Mouse (Mus musculus): ENCODE measurements at regions not wholly inside any gene's neighbourhood (a gene's known extent, or its start where the extent isn't known, plus 50 kb on each side); places are given as distances from the start of the nearest gene placed in this dataset.

- no peak for TF ChIP-seq CTCF (IDR thresholded peaks at IDR 0.05; ENCODE audit: borderline replicate concordance, extremely low read depth, insufficient read depth, insufficient read length)
- TF ChIP-seq POLR2A (IDR thresholded peaks at IDR 0.05; ENCODE audit: borderline replicate concordance, extremely low read depth, insufficient read depth, insufficient read length, poor library complexity, severe bottlenecking): no peak
Observed at GRCm38 (mm10) chr10:109427878-109428277, 417.1 kb upstream of the Syt1 start.
